9 mouse cellular contexts compared by ENCODE assay signal in the genomic region with DNA sequence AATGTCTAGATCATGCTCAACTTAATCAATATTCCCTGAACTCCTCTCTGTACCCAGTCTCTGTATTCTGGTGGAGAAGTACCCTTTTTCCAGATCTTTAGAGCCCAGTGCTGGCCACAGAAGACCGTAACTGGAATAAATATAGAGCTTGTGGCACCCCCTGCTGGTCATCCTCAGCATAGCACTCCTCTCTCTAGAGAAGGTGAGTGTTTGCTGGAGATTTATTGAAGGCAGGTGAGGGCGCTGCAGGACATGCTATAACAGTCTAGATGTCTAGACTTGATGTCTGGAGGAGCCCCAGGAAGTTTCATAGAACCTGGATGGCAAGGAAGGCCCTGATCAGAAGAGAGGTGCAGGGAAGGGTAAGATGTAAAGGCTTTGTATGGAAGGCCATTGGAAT. TPM values are rescaled to one million over a fixed set of nuclear protein-coding genes. Genes with fewer than 3 reads are reported as not detected.
DNase-seq lines count a peak whose midpoint lies in the region; ATAC-seq and TF ChIP-seq lines count a peak whose summit lies in the region.
"Had no signal": no experiment of that assay in that cellular context is flagged by ENCODE, and none has a peak within 500 bp of the region (broad histone marks: within the 10 kb centered on the region; RNA-seq: fewer than 3 reads in every experiment).

No protein-coding gene starts in this region.

- no peaks in the 10 kb centered on the region for H3K36me3 ChIP-seq in forebrain, embryonic 14.5 days (ENCODE audit: control insufficient read depth, insufficient read depth, low read length)
- H3K36me3 ChIP-seq in forebrain, embryonic 15.5 days = no peaks in the 10 kb centered on the region
- no peaks in the 10 kb centered on the region for H3K36me3 ChIP-seq in hindbrain, postnatal 0 days (ENCODE audit: insufficient read depth, low read length)
- H3K36me3 ChIP-seq in midbrain, embryonic 13.5 days = no peaks in the 10 kb centered on the region
- H3K36me3 ChIP-seq: neural tube, embryonic 12.5 days had no signal

- no peak for ATAC-seq in forebrain, embryonic 14.5 days
- no peak for ATAC-seq in forebrain, embryonic 15.5 days (replicated peaks)
- ATAC-seq in hindbrain, postnatal 0 days = no peak
- ATAC-seq in midbrain, embryonic 13.5 days = no peak

- WGBS in forebrain, embryonic 14.5 days = 2% methylated on average over 2 of the region's 2 CpGs
- 2% methylated on average over 2 of the region's 2 CpGs for WGBS in forebrain, embryonic 15.5 days
- WGBS in bone marrow, adult 2 months = 3% methylated on average over 2 of the region's 2 CpGs
- 2% methylated on average over 2 of the region's 2 CpGs for WGBS in hindbrain, postnatal 0 days
- WGBS in midbrain, embryonic 13.5 days = 6% methylated on average over 2 of the region's 2 CpGs

- peak; percentile 81 for DNase-seq in forebrain, embryonic 14.5 days (ENCODE audit: low spot score)
- DNase-seq in hindbrain, postnatal 0 days (ENCODE audit: low spot score) = peak; percentile 89
- peak; percentile 84 to 90 for DNase-seq in left cerebral cortex, adult 8-10 months (ENCODE audit: low spot score in 2 of 2)
- DNase-seq in spleen, postnatal 36 days (ENCODE audit: low spot score in 2 of 2) = peak; percentile 83 to 90

- no peak overlapping the region for H3K27ac ChIP-seq in forebrain, embryonic 14.5 days (ENCODE audit: low read depth, low read length)
- no peak overlapping the region for H3K27ac ChIP-seq in forebrain, embryonic 15.5 days (replicated peaks)
- no peak overlapping the region for H3K27ac ChIP-seq in bone marrow, adult 2 months (ENCODE audit: control insufficient read depth, insufficient read depth, low read depth, low read length, poor library complexity)
- H3K27ac ChIP-seq in embryonic fibroblast, embryonic 13.5 days (ENCODE audit: insufficient read depth, low read length) = no peak overlapping the region
- no peak overlapping the region for H3K27ac ChIP-seq in hindbrain, postnatal 0 days
- H3K27ac ChIP-seq in midbrain, embryonic 13.5 days = no peak overlapping the region
- H3K27ac ChIP-seq: neural tube, embryonic 12.5 days had no signal

- TF ChIP-seq POLR2A in bone marrow, adult 2 months (IDR thresholded peaks at IDR 0.05; ENCODE audit: borderline replicate concordance, control insufficient read depth, low read depth, low read length) = no peak
- no peak for TF ChIP-seq POLR2A in embryonic fibroblast, embryonic 13.5 days (IDR thresholded peaks at IDR 0.05; ENCODE audit: low read depth, low read length)

- H3K9ac ChIP-seq in forebrain, embryonic 14.5 days (ENCODE audit: low read length) = no peak overlapping the region
- no peak overlapping the region for H3K9ac ChIP-seq in forebrain, embryonic 15.5 days (replicated peaks)
- no peak overlapping the region for H3K9ac ChIP-seq in hindbrain, postnatal 0 days (replicated peaks; ENCODE audit: low read length)
- 0 out of 2 replicates have a peak overlapping the region, but pooled peaks have one; percentile 2 for H3K9ac ChIP-seq in midbrain, embryonic 13.5 days (replicated peaks)
- H3K9ac ChIP-seq: neural tube, embryonic 12.5 days had no signal

- peaks cover 2% of the 10 kb centered on the region; the same call in 1 of the 2 replicates for H3K4me1 ChIP-seq in forebrain, embryonic 14.5 days (ENCODE audit: control insufficient read depth, insufficient read depth, low read length)
- H3K4me1 ChIP-seq in forebrain, embryonic 15.5 days = peaks cover 17% of the 10 kb centered on the region
- H3K4me1 ChIP-seq in bone marrow, adult 2 months (ENCODE audit: control insufficient read depth, insufficient read depth, low read length) = no peaks in the 10 kb centered on the region; the same call in 1 of the 2 replicates
- 0 out of 2 replicates have a peak, but pooled peaks cover 2% of the 10 kb centered on the region for H3K4me1 ChIP-seq in embryonic fibroblast, embryonic 13.5 days (ENCODE audit: control insufficient read depth, insufficient read depth, low read length)
- H3K4me1 ChIP-seq in hindbrain, postnatal 0 days (ENCODE audit: insufficient read depth, low read length) = no peaks in the 10 kb centered on the region
- peaks cover 25% of the 10 kb centered on the region for H3K4me1 ChIP-seq in midbrain, embryonic 13.5 days (replicated peaks)

- TF ChIP-seq CTCF in bone marrow, adult 2 months (IDR thresholded peaks at IDR 0.05; ENCODE audit: control insufficient read depth, insufficient read depth, low read length) = peak; percentile 76
- TF ChIP-seq CTCF in embryonic fibroblast, embryonic 13.5 days (IDR thresholded peaks at IDR 0.05; ENCODE audit: borderline replicate concordance, insufficient read depth, low read length) = peak; percentile 38; the same call in 1 of the 2 replicates
- peak; percentile 93 for TF ChIP-seq CTCF in hindbrain, postnatal 0 days (IDR thresholded peaks at IDR 0.05; ENCODE audit: low read depth)

- H3K9me3 ChIP-seq in forebrain, embryonic 14.5 days (replicated peaks; ENCODE audit: control insufficient read depth, low read length) = no peaks in the 10 kb centered on the region
- no peaks in the 10 kb centered on the region for H3K9me3 ChIP-seq in forebrain, embryonic 15.5 days
- no peaks in the 10 kb centered on the region for H3K9me3 ChIP-seq in hindbrain, postnatal 0 days (ENCODE audit: low read length)
- no peaks in the 10 kb centered on the region for H3K9me3 ChIP-seq in midbrain, embryonic 13.5 days
- H3K9me3 ChIP-seq: neural tube, embryonic 12.5 days had no signal

- no peaks in the 10 kb centered on the region for H3K27me3 ChIP-seq in forebrain, embryonic 14.5 days (replicated peaks; ENCODE audit: control insufficient read depth, insufficient read depth, low read length)
- no peaks in the 10 kb centered on the region for H3K27me3 ChIP-seq in forebrain, embryonic 15.5 days
- no peaks in the 10 kb centered on the region for H3K27me3 ChIP-seq in hindbrain, postnatal 0 days (ENCODE audit: insufficient read depth, low read length)
- no peaks in the 10 kb centered on the region for H3K27me3 ChIP-seq in midbrain, embryonic 13.5 days
- H3K27me3 ChIP-seq: neural tube, embryonic 12.5 days had no signal

- H3K4me3 ChIP-seq in forebrain, embryonic 14.5 days (ENCODE audit: low read depth, low read length) = no peak overlapping the region
- no peak overlapping the region for H3K4me3 ChIP-seq in forebrain, embryonic 15.5 days
- no peak overlapping the region for H3K4me3 ChIP-seq in bone marrow, adult 2 months (replicated peaks; ENCODE audit: control insufficient read depth, low read depth, low read length)
- H3K4me3 ChIP-seq in embryonic fibroblast, embryonic 13.5 days (ENCODE audit: insufficient read depth, low read length) = no peak overlapping the region
- no peak overlapping the region for H3K4me3 ChIP-seq in hindbrain, postnatal 0 days (ENCODE audit: low read length)
- no peak overlapping the region for H3K4me3 ChIP-seq in midbrain, embryonic 13.5 days (replicated peaks)
- H3K4me3 ChIP-seq: neural tube, embryonic 12.5 days had no signal

- H3K4me2 ChIP-seq in forebrain, embryonic 14.5 days (ENCODE audit: low read length) = no peak overlapping the region
- no peak overlapping the region for H3K4me2 ChIP-seq in forebrain, embryonic 15.5 days (replicated peaks)
- no peak overlapping the region for H3K4me2 ChIP-seq in hindbrain, postnatal 0 days (ENCODE audit: low read depth, low read length)
- no peak overlapping the region for H3K4me2 ChIP-seq in midbrain, embryonic 13.5 days (replicated peaks)
- H3K4me2 ChIP-seq: neural tube, embryonic 12.5 days had no signal

RNA-seq across cellular contexts. Expression of a gene that starts 16.8 kb away (rescaled TPM):
- 53.3 and 62.4 TPM in 2 replicates for polyA plus RNA-seq in forebrain, embryonic 14.5 days (2014; fragmentation: Nextera tagmentation; extraction: Ambion mirVana)
- 76.2 and 88.8 TPM in 2 replicates for polyA plus RNA-seq in forebrain, embryonic 15.5 days (2015; fragmentation: Nextera tagmentation; extraction: Ambion mirVana)
- 32.3 and 44.5 TPM in 2 replicates for polyA plus RNA-seq in bone marrow, adult 2 months (2011; ENCODE audit: insufficient read depth, insufficient read length, low replicate concordance, missing spikeins)
- 75.5 and 84.6 TPM in 2 replicates for polyA plus RNA-seq in embryonic fibroblast, embryonic 13.5 days (2011; ENCODE audit: insufficient read length, low read depth, missing spikeins)
- total RNA-seq in hindbrain, postnatal 0 days (2014; rRNA removed) = 188 and 206 TPM in 2 replicates
- 44.8 and 55.9 TPM in 2 replicates for polyA plus RNA-seq in hindbrain, postnatal 0 days (2015; fragmentation: Nextera tagmentation; extraction: Ambion mirVana)
- total RNA-seq in left cerebral cortex, adult 8-10 months (2022) = 100 to 1,000 TPM; 248 to 277 (median 262) TPM
- 68.4 and 77.5 TPM in 2 replicates for polyA plus RNA-seq in midbrain, embryonic 13.5 days (2015; fragmentation: Nextera tagmentation; extraction: Ambion mirVana)

RNA-seq across cellular contexts. Expression of a gene that starts 38.7 kb away (rescaled TPM):
- polyA plus RNA-seq in forebrain, embryonic 14.5 days (2014; fragmentation: Nextera tagmentation; extraction: Ambion mirVana) = 11.3 and 16.1 TPM in 2 replicates
- 16.4 and 17.0 TPM in 2 replicates for polyA plus RNA-seq in forebrain, embryonic 15.5 days (2015; fragmentation: Nextera tagmentation; extraction: Ambion mirVana)
- not detected in 2 replicates for polyA plus RNA-seq in bone marrow, adult 2 months (2011; ENCODE audit: insufficient read depth, insufficient read length, low replicate concordance, missing spikeins)
- 1.1 and 1.5 TPM in 2 replicates for polyA plus RNA-seq in embryonic fibroblast, embryonic 13.5 days (2011; ENCODE audit: insufficient read length, low read depth, missing spikeins)
- total RNA-seq in hindbrain, postnatal 0 days (2014; rRNA removed) = 39.2 and 50.5 TPM in 2 replicates
- polyA plus RNA-seq in hindbrain, postnatal 0 days (2015; fragmentation: Nextera tagmentation; extraction: Ambion mirVana) = 28.2 and 28.3 TPM in 2 replicates
- total RNA-seq in left cerebral cortex, adult 8-10 months (2022) = 10 to 100 TPM; 26.8 to 31.7 (median 28.8) TPM
- 16.6 and 19.1 TPM in 2 replicates for polyA plus RNA-seq in midbrain, embryonic 13.5 days (2015; fragmentation: Nextera tagmentation; extraction: Ambion mirVana)

RNA-seq across cellular contexts. Expression of a gene that starts 49.4 kb away (rescaled TPM):
- 0.34 and 0.66 TPM in 2 replicates for polyA plus RNA-seq in forebrain, embryonic 14.5 days (2014; fragmentation: Nextera tagmentation; extraction: Ambion mirVana)
- 0.46 and 0.54 TPM in 2 replicates for polyA plus RNA-seq in forebrain, embryonic 15.5 days (2015; fragmentation: Nextera tagmentation; extraction: Ambion mirVana)
- polyA plus RNA-seq in bone marrow, adult 2 months (2011; ENCODE audit: insufficient read depth, insufficient read length, low replicate concordance, missing spikeins) = 11.4 and 12.5 TPM in 2 replicates
- not detected in 2 replicates for polyA plus RNA-seq in embryonic fibroblast, embryonic 13.5 days (2011; ENCODE audit: insufficient read length, low read depth, missing spikeins)
- total RNA-seq in hindbrain, postnatal 0 days (2014; rRNA removed) = 0.83 and 1.3 TPM in 2 replicates
- 0.21 and 0.39 TPM in 2 replicates for polyA plus RNA-seq in hindbrain, postnatal 0 days (2015; fragmentation: Nextera tagmentation; extraction: Ambion mirVana)
- total RNA-seq in left cerebral cortex, adult 8-10 months (2022) = 10 to 100 TPM in 1 of 4 experiments, 1 to 10 TPM in 3; 6.9 to 15.6 (median 8.9) TPM
- 0.38 and 0.44 TPM in 2 replicates for polyA plus RNA-seq in midbrain, embryonic 13.5 days (2015; fragmentation: Nextera tagmentation; extraction: Ambion mirVana)

Comparison
In these comparisons a context has a peak if more than half of its experiments do, and no peak if none do; other contexts are left out.
1. CTCF ChIP-seq: peak in every context shown above with its lines; median percentile 93 in hindbrain, postnatal 0 days; 76 in bone marrow, adult 2 months; 38 in embryonic fibroblast, embryonic 13.5 days.